Mouse (Mus musculus): Measurements from ENCODE around the gene Anxa2.

GRCm38 (mm10) chr9:69505611-69506010 is 52.2 kb downstream of the Anxa2 start:
- TF ChIP-seq POLR2AphosphoS2 (IDR thresholded peaks at IDR 0.05; ENCODE audit: insufficient read length, low read depth) (no peak), E2F4 (IDR thresholded peaks at IDR 0.05; ENCODE audit: insufficient read depth) (no peak), POLR2A (IDR thresholded peaks at IDR 0.05; ENCODE audit: insufficient read length, low read depth) (no peak), MYOD1 (IDR thresholded peaks at IDR 0.05; ENCODE audit: control insufficient read depth in 1 of 3, insufficient read length in 2 of 3, low read depth in 2 of 3) (no peak), MAX (IDR thresholded peaks at IDR 0.05; ENCODE audit: low read depth) (no peak), MYOG (IDR thresholded peaks at IDR 0.05; ENCODE audit: control insufficient read depth in 1 of 3, insufficient read depth in 1 of 3, insufficient read length in 2 of 3, low read depth in 2 of 3) (no peak), USF1 (IDR thresholded peaks at IDR 0.05; ENCODE audit: low read depth) (no peak), REST (IDR thresholded peaks at IDR 0.05; ENCODE audit: insufficient read depth, insufficient read length) (no peak)

All from myocyte (in vitro differentiated cells).